Mouse (Mus musculus) layer of hippocampus, adult 11-12 months (tissue): ENCODE results near the gene Higd2a.
"Not testable (repeated sequence)": the region's sequence is repeated elsewhere in the genome, so short reads cannot be mapped to it uniquely, and the experiment has no call there.

ENCODE experiments used
- DNase-seq: peaks from one replicate; pipeline ENCODE4 v3.0.0; 2022; ENCODE audit warnings: low spot score

Higd2a gene

GRCm38 (mm10) chr13:54582126-54582525 is 7.9 kb upstream of the Higd2a start:
- DNase-seq = no peak

- DNase-seq = no peak
Observed at GRCm38 (mm10) chr13:54582860-54583259, 7.1 kb upstream of the Higd2a start.

GRCm38 (mm10) chr13:54585831-54586230 is 4.2 kb upstream of the Higd2a start:
- no peak for DNase-seq

- no peak for DNase-seq
Observed at GRCm38 (mm10) chr13:54589414-54589995, 502 bp upstream of the Higd2a start.

- DNase-seq = no peak
Observed at GRCm38 (mm10) chr13:54591776-54592356, 1.9 kb downstream of the Higd2a start.

- DNase-seq = peak; percentile 37
Observed at GRCm38 (mm10) chr13:54593617-54594016, 3.6 kb downstream of the Higd2a start.

- no peak for DNase-seq
Observed at GRCm38 (mm10) chr13:54596107-54596690, 6.2 kb downstream of the Higd2a start.

- no peak for DNase-seq
Observed at GRCm38 (mm10) chr13:54596870-54597269, 6.9 kb downstream of the Higd2a start.

GRCm38 (mm10) chr13:54598622-54599143 is 8.7 kb downstream of the Higd2a start:
- no peak for DNase-seq

GRCm38 (mm10) chr13:54602639-54603111 is 12.7 kb downstream of the Higd2a start:
- DNase-seq = no peak

GRCm38 (mm10) chr13:54603501-54603900 is 13.5 kb downstream of the Higd2a start:
- DNase-seq = no peak

- no peak for DNase-seq
Observed at GRCm38 (mm10) chr13:54604221-54604620, 14.2 kb downstream of the Higd2a start.

GRCm38 (mm10) chr13:54605426-54605825 is 15.4 kb downstream of the Higd2a start:
- DNase-seq = no peak

- DNase-seq = no peak
Observed at GRCm38 (mm10) chr13:54607204-54607603, 17.2 kb downstream of the Higd2a start.

- no peak for DNase-seq
Observed at GRCm38 (mm10) chr13:54608002-54608401, 18.0 kb downstream of the Higd2a start.

- DNase-seq = peak; percentile 53
Observed at GRCm38 (mm10) chr13:54608666-54609065, 18.7 kb downstream of the Higd2a start.

GRCm38 (mm10) chr13:54609301-54609700 is 19.3 kb downstream of the Higd2a start:
- DNase-seq = no peak

GRCm38 (mm10) chr13:54610613-54610971 is 20.6 kb downstream of the Higd2a start:
- DNase-seq = no peak

- peak; percentile 90 for DNase-seq
Observed at GRCm38 (mm10) chr13:54610972-54611754, 21.2 kb downstream of the Higd2a start, which contains the start of gene Cltb. Gene Cltb (minus strand): TSS chr13:54611344.

GRCm38 (mm10) chr13:54613141-54613540 is 23.1 kb downstream of the Higd2a start:
- DNase-seq = not testable (repeated sequence)

GRCm38 (mm10) chr13:54616307-54616706 is 26.3 kb downstream of the Higd2a start:
- DNase-seq = no peak

GRCm38 (mm10) chr13:54616998-54617397 is 27.0 kb downstream of the Higd2a start:
- DNase-seq = no peak
